ENCODE assay signal across 10 mouse cellular contexts in the genomic region with DNA sequence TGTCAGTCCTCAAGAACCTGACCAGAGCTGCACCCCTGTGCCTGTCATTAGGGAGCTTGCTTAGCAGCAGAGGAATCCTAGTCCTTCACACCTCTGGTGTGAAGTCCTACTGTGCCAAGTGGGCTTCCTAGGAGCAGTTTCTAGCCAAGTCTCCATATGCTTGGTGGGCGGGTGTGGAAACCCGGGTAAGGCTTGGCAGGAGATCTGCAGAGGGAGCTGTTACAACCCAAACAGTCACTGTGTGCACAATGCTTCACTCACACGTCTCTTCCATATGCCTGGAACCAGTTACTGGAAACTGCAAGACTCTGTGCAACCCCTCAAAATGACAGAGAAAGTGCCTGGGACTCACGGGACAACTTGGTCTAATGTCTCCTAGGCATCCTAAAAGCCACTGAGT. TPM values are rescaled to one million over a fixed set of nuclear protein-coding genes. Genes with fewer than 3 reads are reported as not detected.
DNase-seq lines count a peak whose midpoint lies in the region; ATAC-seq and TF ChIP-seq lines count a peak whose summit lies in the region.
"Had no signal": no experiment of that assay in that cellular context is flagged by ENCODE, and none has a peak within 500 bp of the region (broad histone marks: within the 10 kb centered on the region; RNA-seq: fewer than 3 reads in every experiment).

No protein-coding gene starts in this region.

- DNase-seq in kidney, adult 2 months: no peak
- no peak for DNase-seq in kidney, adult 11 months
- peak; percentile 89 to 93 for DNase-seq in frontal cortex, postnatal 36 days (ENCODE audit: low spot score in 2 of 2)
- peak; percentile 80 to 92 for DNase-seq in left cerebral cortex, adult 9 months (ENCODE audit: low spot score in 2 of 2)
- DNase-seq in right cerebral cortex, postnatal 25 days: peak; percentile 87
- DNase-seq in ovary, postnatal 36 days (ENCODE audit: low spot score): no peak
- no peak for DNase-seq in urinary bladder, adult 18-20 months (ENCODE audit: low spot score in 2 of 2)
- DNase-seq: thymus, adult 18-20 months had no signal

- no peaks in the 10 kb centered on the region for H3K36me3 ChIP-seq in kidney, adult 2 months (ENCODE audit: control insufficient read depth, insufficient read depth, low read length)
- H3K36me3 ChIP-seq in midbrain, embryonic 16.5 days (ENCODE audit: control insufficient read depth, insufficient read depth, low read length): no peaks in the 10 kb centered on the region

- no peak for ATAC-seq in midbrain, embryonic 16.5 days

- no peak overlapping the region for H3K4me3 ChIP-seq in kidney, adult 2 months (ENCODE audit: insufficient read depth, low read depth, low read length)
- H3K4me3 ChIP-seq in midbrain, embryonic 16.5 days (ENCODE audit: low read depth, low read length): no peak overlapping the region

- H3K9ac ChIP-seq in midbrain, embryonic 16.5 days (ENCODE audit: low read depth, low read length): no peak overlapping the region

- WGBS in kidney, adult 2 months: 45% methylated on average over 4 of the region's 4 CpGs
- 72% methylated on average over 4 of the region's 4 CpGs for WGBS in midbrain, embryonic 16.5 days

- H3K27ac ChIP-seq in kidney, adult 2 months (ENCODE audit: insufficient read depth, low read depth, low read length): peak overlapping the region; percentile 12; the same call in 1 of the 2 replicates
- no peak overlapping the region for H3K27ac ChIP-seq in midbrain, embryonic 16.5 days (ENCODE audit: low read length)

- TF ChIP-seq CTCF in kidney, adult 2 months (conservative IDR thresholded peaks at IDR 0.05; ENCODE audit: insufficient read depth, insufficient read length, low read depth, low read length): no peak

- H3K4me1 ChIP-seq in kidney, adult 2 months (ENCODE audit: control insufficient read depth, insufficient read depth, low read length): peaks cover 7% of the 10 kb centered on the region; the same call in 1 of the 2 replicates
- H3K4me1 ChIP-seq in midbrain, embryonic 16.5 days (ENCODE audit: control insufficient read depth, insufficient read depth, low read length): no peaks in the 10 kb centered on the region

- H3K9me3 ChIP-seq in midbrain, embryonic 16.5 days (replicated peaks; ENCODE audit: control insufficient read depth, low read length, poor library complexity, severe bottlenecking): no peaks in the 10 kb centered on the region
- H3K9me3 ChIP-seq: megakaryocyte, embryonic 14.5 days had no signal

- H3K4me2 ChIP-seq in midbrain, embryonic 16.5 days (ENCODE audit: low read length): no peak overlapping the region

- no peak for TF ChIP-seq POLR2A in kidney, adult 2 months (IDR thresholded peaks at IDR 0.05; ENCODE audit: low read depth, low read length)

- H3K27me3 ChIP-seq in kidney, adult 2 months (replicated peaks; ENCODE audit: control insufficient read depth, insufficient read depth, low read length): no peaks in the 10 kb centered on the region
- H3K27me3 ChIP-seq in midbrain, embryonic 16.5 days (ENCODE audit: control insufficient read depth, insufficient read depth, low read depth, low read length): no peaks in the 10 kb centered on the region
- H3K27me3 ChIP-seq: megakaryocyte, embryonic 14.5 days had no signal

RNA-seq across cellular contexts. Expression of gene Slc20a1, which starts 33.5 kb away (rescaled TPM):
- polyA plus RNA-seq in kidney, adult 2 months (2012; rRNA removed): 14.0 and 14.7 TPM in 2 replicates
- 64.5 and 67.6 TPM in 2 replicates for polyA plus RNA-seq in midbrain, embryonic 16.5 days (2015; fragmentation: Nextera tagmentation; extraction: Ambion mirVana)

Comparison
In these comparisons a context has a peak if more than half of its experiments do, and no peak if none do; other contexts are left out.
1. DNase-seq: peak in frontal cortex, postnatal 36 days (2 of 2), left cerebral cortex, adult 9 months (2 of 2) and right cerebral cortex, postnatal 25 days (single experiment); none in kidney, adult 2 months (single experiment), kidney, adult 11 months (single experiment), ovary, postnatal 36 days (single experiment) and urinary bladder, adult 18-20 months (0 of 2).